Mouse (Mus musculus) adrenal gland, postnatal 25 days (tissue): Measurements from ENCODE around the gene Syne1. TPM values are rescaled to one million over a fixed set of nuclear protein-coding genes. Genes with fewer than 3 reads are reported as not detected.

ENCODE experiments used
- DNase-seq: peaks from one replicate; pipeline ENCODE4 v3.0.0; 2021; ENCODE audit warnings: mixed read lengths
- total RNA-seq: library from RNA; stranded (reverse); gene quantifications from 2 replicates; pipeline ENCODE4 v1.2.3, GENCODE M21; 2021

Gene Syne1
- total RNA-seq, 1 experiment from 2014 or later, result 21.7 TPM

DNA sequence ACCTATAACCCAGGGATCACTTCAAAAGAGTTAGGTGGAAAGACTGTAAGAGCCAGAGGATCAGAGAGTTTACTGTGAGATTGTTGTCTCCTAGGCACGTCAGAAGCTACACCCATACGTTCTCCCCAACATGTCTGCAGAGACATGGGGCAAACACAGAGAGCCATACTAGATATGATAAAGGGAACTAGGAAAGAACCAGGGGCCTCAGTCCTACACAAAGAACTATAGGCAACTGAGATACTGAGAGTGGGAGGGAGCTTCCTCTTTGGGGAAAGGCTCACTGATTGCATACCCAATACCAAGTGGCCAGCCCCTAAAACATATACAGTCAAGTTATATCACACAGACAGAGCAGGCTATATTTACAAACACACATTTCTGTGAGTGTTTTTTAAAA, 491.3 kb downstream of the Syne1 start:
- DNase-seq, result no peak

DNA sequence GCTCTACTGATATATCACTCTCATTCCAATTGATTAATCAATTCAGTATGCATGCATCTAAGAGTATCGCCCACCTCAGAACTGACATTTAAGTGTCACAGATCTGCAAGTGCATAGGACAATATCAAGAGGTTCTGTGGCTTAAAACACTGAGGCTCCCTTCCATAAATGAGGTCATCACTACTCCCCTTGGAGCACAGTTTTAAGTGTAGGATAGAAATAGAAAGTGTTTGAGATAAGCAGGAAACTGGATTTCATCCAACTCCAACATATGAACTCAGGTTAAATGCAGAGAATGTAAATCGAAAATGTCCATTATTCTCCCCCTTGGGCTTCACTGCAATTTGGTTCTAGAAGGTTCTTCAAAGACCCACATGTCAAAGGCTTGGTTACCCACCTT, 492.4 kb downstream of the Syne1 start:
- no peak for DNase-seq

DNA sequence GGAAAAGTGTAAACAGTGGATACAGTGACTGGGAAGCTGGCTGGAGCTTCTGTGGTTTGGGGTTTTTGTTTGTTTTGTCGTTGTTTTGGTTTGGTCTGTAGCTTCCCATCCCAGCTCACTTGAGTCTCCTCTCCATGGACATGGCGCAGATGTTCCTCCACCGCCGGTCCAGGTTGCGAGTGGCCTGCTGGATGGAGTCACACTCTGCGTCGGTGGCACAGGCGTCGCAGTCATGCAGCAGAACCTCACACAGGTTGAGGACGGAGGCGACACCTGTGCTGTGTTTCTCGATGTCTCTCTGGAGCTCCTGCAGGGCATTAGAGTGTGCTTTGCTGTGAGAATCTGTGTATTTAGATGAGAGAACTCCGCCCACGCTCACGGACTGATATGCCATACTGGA, 493.6 kb downstream of the Syne1 start:
- DNase-seq, result no peak

DNA sequence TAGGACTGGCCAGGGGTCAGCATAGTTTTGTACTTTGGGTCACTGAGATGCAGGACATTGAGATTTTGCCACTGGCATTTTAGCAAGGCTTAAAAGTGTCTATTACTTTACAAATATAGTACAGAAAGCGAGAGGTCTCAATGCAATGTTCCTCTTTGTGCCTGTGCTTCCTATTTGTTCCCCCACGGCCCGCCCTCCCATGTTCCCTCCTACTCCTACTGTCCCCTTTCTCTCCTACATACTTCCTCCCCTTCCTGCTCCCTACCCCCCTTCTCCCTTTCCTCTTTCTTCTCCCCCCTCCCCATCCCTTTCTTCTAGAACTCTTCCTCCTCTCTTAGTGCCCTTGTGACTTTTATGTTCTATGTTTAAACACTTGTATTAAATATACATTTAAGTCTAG, 494.3 kb downstream of the Syne1 start:
- DNase-seq, result no peak

DNA sequence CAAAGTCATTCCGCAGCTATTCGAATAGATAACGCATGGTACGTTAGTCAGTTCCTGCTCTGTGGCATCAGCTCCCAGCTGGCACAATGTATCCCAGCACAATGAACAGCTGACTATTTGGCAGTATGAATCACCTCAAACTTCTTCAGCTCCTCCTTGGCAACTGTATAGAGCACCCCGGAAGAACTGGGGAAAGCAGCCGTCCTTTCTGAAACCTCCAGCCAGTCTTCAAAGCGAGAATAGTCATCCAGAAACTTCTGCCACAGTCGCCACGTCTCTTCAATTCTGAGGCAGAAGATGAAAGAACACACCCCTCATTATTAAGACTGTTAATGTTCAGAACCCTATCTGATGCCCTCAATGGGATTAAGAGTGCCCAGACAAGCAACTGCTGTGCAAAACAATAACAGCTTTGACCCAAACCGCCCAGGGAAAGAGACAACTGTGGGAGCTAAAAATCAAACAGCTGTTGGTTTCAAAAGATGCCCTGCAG, 495.0 kb downstream of the Syne1 start:
- no peak for DNase-seq

DNA sequence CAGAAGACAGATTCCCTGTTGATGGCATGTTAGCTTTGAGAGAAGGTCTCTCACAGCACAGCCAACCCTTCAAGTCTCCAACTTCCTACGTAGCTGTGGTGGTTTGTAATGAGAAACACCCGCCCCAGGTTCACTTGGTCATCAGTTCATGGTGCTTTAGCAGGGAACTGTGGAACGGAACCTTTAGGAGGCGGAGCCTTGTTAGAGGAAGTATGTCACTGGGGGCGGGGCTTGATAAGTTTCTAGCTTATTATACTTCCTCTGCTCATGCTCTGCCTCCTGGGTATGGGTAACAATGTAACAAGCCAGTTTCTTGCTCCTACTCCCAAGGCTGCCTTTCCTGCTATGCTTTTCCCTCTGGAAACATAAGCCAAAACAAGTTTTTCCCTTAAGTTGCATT, 505.6 kb downstream of the Syne1 start:
- DNase-seq, result no peak

DNA sequence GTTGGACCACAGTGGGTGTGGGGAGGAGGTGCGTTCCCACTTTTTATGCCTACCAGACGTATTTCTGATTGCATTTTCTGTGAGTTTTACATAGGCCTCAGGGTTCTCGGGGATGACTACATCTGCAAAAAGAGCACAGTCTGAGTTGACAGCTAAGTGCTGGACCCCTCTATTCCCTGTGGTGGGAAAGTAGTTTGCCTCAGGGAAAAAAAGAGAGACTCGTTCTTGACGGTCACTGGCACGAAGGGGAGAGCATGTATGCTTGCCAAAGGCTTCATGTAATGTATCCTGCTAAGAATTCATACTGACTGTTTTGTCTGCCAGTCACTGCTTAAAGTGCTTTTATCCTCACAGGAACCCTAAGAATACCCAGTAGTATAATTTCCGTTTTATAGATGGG, 506.1 kb downstream of the Syne1 start:
- DNase-seq, result no peak

DNA sequence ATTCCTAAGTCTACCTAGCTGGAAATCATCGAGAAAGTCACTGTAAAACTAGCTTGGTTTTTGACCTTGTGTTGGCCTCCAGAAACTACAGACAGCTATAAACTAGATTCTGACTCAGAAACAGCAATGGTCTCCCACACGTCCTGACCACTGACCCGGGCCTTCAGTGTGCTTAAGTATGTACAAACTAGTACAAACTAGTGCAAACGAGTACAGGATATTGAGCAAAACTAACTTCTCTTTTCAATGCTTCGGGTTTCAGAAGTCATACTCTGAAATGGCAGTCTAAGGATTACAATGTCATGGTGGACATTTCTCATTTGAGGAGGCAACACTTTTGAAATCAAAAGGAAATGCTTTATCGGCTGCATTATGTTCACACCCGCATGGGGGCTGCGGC, 506.8 kb downstream of the Syne1 start:
- DNase-seq, result no peak

DNA sequence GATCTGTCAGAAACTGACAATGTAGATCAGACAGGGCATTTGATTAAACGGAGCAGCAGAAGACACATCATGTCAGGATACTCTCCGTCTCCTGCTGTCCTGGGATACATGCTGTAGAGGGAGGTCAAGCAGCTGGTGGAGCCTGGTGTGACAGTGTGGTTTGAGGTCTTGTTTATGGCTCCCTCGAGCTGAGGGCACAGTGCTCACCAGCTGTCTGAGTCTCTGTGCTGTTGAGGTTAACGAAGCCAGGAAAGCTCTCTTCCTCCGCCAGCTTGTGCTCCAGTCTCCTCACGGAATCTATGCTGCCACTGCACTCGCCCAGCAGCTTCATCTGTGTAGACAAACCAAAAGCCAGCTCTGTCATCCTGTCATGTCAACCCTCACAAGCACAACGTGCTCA, 510.0 kb downstream of the Syne1 start:
- DNase-seq, result no peak

DNA sequence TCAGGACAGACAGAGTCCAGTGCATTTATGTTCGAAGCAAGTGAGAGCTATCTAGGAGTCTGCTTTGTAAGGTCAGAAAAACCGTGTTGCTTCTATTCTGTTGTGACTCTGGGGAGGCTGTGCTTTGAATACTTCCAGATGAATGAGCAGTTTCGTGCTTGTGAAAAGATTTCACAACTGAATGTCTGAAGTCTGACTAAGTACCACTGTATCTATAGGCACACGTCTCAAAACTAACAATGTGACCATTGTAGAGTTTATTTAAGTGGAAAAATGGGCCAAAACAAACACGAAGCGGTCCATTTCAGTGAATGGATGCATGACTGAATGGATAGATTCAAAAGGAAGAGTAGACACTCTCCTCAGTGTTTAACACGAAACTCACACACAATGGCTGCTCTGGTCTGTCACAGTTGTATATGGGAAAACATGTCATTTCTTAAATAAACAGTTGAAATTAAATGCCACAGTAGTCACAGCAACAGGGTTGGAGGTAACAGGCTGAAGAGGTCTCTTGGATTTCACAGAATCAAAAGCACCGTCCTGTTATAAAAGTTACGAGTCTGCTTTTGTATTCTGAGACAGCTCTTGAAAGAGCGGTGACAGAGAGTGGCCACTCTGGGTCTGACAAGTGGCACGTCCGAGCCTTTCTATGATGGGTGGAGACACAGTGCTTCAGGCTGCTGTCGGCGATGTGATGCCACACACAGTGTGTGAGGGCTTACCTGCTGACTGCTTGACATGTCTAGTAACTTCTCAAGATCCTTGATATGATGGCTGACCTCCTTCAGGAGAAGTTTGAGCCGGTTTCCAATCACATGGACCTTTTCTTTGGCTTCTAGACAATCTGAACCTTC, 518.9 kb downstream of the Syne1 start:
- DNase-seq, result no peak

DNA sequence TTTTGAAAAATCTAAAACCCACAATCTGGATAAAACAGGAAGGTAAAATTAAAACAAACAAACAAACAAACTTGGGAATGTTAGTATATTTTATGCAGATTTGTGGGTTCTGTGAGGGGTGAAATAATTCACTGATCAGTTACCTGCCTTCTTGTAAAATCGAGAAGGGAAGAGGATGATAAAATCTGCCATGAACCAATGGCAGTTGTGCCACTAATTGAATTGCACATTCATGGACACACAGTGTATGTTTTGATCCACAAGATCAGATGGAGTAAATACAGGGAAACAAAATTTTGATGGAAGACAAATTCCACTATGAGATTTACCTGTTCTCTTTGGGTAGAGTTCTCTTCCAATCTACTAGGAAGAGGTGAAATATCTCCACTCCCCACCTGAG, 521.4 kb downstream of the Syne1 start:
- no peak for DNase-seq

DNA sequence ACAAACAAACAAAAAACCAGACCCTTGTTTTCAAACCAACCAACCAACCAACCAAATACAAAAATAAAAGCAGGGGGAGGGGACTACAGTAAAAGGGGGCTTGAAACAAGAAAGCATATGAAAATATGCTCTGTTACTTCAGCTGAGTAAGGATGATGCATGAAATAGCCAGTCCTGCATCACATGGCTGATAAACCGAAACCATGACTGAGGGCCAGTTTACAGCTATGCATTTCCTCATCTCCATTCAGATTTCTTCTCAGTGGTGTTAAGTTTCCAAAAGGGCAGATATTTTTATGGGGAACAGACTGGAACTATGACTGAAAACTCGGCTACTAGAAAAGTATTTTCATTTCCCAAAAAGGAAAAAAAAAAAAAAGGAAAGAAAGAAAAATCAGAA, 522.1 kb downstream of the Syne1 start:
- no peak for DNase-seq

DNA sequence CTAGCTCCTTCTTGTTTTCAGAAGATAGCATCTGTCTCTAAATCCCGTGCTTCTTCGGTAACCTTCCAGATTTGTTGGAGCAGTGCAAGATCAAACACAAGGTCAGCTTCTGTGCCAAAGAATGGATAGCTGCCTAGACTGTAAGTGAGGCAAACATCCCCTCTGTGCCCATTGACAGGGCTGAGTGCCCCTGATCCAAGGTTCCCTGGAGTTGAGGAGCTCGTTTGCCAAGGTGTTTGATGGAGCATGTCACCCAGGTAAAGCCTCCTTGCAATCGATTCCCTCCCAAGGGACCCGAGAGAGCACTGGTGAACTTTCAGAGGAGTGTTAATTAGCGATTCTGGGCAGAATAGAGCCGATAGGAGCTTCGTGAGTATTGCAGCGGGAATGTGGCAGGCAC, 523.0 kb downstream of the Syne1 start:
- no peak for DNase-seq

DNA sequence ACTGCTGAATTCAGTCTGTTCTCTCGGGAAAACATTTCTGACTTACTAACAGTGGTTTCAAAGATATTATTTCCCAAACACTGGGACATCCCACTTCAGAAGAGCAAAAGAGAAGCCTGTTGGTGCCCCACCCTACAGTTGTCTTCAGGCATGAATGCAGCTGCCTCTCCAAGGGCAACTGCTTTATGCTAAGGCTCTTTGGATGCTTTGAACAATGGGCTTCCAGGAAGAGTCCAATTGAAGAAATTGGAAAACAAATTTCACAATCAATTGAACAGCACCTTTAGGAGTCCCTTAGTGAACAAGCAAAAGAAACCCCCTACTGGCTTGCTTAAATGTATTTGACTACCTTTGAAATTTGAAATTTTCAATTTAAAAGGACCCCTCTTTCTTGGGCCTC, 524.1 kb downstream of the Syne1 start:
- no peak for DNase-seq

DNA sequence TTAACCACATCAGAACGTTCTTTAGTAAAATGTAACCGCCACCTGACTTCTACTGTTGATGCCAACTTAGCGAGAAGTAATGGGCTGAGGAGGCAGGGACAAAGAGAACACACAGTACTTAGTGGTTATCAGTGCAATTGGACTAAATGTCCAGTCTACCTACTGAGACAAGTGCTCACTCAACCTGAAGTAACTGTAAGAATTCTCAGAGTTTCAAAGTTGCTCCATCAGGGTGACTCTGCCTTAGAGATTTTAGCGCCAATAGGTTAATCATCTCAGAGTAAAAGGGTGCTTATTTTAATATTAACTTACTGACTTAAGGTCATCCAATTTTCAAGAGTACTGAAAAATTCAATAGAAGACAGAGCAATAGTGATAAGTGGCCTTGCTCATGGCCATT, 525.4 kb downstream of the Syne1 start:
- no peak for DNase-seq

DNA sequence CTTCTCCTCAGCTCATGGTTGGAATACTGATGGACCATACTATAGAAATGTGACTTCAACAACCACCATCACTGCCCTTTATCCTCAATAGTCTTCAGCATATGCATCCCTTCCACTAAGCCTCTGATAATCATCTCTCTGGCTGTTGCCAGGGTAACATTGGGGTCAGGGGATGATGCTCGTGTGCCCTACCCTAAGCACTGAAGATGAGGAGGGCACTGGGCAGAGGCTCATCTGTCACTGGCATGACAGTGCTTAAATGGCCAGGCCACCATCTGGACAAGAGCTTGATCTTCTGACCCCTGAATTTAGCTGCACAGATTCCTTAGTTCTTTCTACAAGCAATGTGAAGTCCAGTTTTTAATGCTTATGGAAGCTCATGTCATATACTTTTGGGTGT, 534.1 kb downstream of the Syne1 start:
- no peak for DNase-seq

DNA sequence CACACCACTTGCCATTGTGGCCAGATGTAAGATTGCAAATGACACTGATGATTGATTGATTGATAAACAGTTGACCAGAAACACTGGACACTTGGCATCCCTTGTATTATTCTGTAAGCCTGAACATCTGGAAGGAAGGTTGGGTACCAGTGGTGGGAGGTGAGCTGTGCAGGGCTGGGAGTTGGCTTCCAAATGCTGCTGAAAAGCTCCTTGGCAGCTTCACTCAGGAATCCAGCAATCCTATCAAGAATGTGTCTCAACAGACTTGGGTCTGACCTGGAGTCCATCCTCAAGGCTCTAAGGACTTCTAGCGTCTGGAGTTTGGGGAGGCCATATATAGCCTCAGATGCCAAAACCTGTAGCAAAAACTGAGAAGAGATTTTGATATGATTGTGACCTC, 536.3 kb downstream of the Syne1 start:
- no peak for DNase-seq

DNA sequence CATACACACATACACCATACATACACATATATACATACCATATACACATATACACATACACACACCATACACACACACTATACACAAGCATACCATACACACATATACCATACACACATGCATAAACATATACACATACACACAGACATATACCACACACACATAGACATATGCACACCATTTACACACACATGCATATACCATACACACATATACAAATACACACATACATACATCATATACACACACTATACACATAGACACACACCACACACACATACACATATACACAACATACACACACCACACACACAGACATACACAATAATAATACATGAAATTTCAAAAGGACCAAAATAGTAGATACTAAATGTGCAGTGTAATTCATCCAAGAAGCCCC, 539.3 kb downstream of the Syne1 start:
- no peak for DNase-seq

DNA sequence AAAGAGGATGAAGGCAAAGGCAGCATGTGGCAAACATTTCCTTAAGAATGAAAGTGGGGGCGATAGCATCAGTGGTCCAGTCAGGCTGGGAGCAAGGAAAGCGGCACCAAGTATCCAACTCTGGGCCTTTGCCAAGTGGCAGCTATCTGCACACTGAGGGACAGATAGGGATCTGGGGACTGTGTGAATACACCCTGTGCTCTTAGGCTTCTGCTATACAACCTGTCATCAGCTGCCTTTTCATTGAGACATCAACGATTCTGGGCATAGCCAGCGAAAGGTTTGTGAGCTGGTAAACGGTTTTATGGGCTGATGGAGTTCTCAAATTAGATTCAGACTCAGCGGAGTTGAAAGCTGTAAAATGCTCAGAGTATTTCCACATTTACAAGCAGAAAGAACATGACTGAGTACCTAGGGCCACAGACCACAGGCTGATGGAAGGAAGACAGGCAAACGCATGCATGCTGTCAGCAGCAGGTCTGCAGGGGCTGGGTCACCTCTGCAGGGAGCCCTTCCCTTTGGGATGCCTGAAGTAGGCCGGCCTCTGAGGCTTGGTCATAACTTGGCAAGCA, 542.4 kb downstream of the Syne1 start:
- DNase-seq, result no peak

DNA sequence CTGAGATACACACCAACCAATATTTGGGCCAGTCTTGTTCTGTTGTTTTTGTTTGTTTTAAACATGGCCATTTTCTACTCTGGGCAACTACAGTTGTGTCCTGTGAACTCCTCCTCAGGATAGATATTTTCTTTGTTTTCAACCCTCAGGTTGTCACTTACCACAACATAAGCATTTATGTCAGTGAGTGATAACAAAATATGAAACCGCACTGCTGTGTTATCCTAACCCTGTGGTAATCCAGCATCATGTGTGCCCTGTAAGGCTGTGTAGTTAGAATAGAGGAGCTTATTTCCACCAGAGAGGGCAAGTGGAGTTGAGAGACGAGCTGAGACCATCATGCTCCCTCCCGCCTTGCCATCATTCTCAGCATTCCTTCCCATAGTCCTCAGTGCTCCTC, 554.7 kb downstream of the Syne1 start:
- DNase-seq, result no peak

DNA sequence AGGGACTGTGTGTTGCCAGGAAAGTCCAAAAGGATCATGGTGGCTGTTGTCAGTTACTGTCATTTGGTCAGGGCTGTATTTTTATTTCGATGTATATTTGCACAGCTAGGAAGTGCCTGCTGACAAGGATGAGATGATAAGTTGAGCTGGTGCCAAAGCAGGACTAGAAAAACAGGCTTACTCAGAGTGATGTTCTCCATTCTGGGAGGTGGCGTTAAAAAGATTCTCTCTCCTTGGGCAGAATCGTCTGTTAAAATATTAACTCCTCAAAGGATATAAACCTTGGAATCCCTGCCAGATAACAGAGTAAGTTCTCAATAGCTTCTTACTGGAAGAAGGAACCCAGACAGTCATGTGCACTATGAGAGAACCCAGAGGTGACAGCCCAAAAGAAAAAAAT, 557.5 kb downstream of the Syne1 start:
- DNase-seq, result no peak

DNA sequence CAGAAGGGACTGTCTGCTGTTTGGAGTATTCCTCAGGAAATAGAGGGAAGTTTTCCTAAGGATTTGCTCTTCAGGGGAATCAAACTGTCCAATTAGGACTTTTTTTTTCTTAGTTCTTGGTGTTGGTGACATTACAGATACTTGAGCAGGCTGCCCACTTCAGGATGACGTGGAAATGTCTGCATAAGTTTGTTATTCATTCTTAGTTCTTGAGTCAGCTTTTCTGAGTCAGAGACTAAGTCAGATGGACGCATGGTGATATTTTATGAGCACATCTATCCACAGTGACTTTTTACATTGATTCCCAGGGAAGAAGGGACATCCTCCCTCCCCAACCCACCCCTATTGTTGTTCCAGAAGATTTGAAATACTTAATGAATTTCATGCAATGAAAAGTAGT, 567.4 kb downstream of the Syne1 start:
- DNase-seq, result no peak

DNA sequence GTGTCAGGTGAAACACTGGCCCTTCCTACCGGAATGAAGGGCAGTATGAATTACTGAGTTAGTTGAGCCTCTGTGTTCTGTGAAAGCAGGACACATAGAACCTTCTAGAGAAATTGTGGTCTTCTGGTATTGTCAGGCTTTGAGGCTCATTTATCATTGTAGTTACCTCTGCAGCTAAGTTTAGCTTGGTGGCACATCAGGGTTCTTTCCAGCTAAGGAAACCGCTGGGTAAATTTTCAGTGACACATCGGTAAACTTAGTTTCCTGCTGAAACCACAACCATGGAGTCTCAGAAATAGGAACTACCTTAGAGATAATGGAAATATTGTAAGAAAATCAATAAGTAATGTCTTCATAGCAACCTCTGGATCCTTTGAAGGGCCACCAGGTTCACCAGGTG, 573.9 kb downstream of the Syne1 start:
- DNase-seq, result no peak

DNA sequence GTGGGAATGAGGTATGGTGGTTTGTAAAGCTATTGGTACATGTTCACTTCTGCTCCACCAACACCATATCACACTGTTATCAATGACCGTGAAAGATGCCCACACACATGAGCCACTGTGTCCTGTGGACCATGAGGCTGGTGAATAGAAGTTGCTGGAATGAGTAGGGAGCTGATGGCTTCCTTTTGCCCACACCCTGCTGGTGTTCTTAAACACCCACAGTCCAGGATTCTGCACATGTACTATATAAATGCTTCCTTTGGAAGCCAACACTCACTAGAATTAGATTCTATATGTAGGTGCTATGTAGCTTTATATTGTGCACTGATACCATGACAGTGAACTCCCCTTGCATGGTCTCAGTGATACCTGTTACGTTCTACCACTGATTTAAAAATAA, 574.7 kb downstream of the Syne1 start:
- no peak for DNase-seq
